Mouse (Mus musculus): Measurements from ENCODE around the gene Prpf6.

The Prpf6 gene

GRCm38 (mm10) chr2:181657441-181657840 is 65.8 kb downstream of the Prpf6 start:
- no peak for DNase-seq (ENCODE audit: low read depth, low spot score)

GRCm38 (mm10) chr2:181658528-181658927 is 66.9 kb downstream of the Prpf6 start:
- DNase-seq (ENCODE audit: low read depth, low spot score) = no peak

GRCm38 (mm10) chr2:181658930-181659555 is 67.4 kb downstream of the Prpf6 start:
- DNase-seq (ENCODE audit: low read depth, low spot score) = no peak

- no peak for DNase-seq (ENCODE audit: low read depth, low spot score)
These were observed 68.0 kb downstream of the Prpf6 start for GRCm38 (mm10) chr2:181659609-181660055.

DNA sequence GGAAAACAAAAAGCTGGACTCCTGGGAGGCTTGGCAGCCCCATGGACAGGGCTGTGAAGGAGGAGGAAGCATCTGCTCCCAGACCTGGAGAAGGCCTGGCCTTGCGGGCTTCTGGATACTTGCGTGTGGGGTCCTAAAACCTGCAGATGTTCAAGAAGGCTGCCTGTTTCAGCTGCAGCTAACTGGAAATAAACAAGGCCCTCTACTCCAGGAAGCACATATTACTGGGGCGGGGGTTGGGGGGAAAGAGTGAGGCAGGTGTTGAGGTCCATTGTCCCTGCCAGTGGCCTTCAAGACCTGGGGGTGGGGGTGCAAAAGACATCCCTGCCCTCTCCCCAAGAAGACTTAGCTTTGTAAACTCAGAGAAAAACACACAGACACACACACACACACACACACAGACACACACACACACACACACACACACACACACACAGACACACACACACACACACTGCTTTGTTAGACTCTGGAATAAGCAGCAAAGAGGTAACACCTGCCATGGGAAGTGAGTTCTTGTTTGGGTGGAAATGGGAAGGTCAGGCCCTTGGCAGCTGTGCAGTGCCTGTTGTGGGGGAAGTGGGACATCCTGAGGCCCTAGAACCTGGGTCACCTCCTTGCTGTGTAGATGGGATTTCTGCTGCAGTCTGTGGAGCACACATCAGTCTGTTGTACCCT is 71.1 kb downstream of the Prpf6 start:
- no peak for DNase-seq (ENCODE audit: low read depth, low spot score)

GRCm38 (mm10) chr2:181663298-181663630 is 71.6 kb downstream of the Prpf6 start:
- DNase-seq (ENCODE audit: low read depth, low spot score) = no peak

DNA sequence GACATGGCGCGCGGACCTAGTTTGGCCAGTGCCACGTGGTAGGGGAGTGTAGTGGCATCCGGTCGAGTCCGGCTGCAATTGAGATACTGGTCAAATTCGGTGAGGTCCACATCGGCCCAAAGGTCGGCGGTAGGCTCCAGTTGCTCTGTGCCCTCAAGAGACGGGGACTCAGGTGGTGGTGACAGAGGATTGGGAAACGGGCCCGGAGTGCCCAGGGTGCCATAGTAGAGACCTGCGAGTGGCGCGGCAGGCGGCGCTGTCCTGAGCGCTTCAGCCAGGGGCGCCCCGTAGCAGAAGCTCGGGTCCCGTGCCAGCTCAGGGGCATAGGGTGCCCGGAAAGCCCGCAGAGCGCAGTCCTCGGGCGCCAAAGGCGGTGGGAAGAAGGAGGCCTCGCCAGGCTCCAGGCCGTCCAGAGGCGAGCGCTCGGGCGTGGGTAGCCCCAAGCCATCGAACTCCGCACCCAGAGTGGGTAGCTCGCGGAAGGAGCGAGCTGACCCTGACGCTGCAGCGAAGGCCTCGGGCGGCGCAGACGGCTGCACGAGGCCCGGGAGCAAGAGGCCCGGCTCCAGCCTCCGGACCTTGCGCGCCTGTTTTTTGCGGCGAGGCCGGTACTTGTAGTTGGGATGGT is 78.7 kb downstream of the Prpf6 start:
- no peak for DNase-seq (ENCODE audit: low read depth, low spot score)

- no peak for DNase-seq (ENCODE audit: low read depth, low spot score)
These were observed 79.2 kb downstream of the Prpf6 start for GRCm38 (mm10) chr2:181670913-181671311.

DNA sequence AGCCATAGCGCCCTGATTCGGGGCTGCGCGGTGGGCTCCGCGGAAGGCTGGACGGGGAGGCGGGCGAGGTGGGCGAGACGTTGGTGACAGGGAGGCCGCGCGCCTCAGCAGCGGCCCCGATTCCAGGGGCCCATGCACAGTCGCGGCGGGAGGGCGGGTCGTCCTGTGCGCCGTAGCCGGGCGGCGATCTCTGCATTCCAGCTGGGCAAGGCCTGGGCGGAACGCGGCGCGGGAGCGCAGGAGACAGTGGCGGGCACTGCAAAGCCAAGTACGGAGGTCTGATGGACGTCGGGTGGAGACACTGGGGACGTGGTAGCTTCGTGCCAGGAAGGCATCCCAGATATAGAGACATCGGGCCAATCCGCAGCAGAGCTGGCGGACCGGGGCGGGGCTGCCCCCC is 79.7 kb downstream of the Prpf6 start, which contains the start of gene Sox18:
Gene Sox18 (minus strand): TSS at position 315 of the 400 bp plus-strand sequence.
- no peak for DNase-seq (ENCODE audit: low read depth, low spot score)

DNA sequence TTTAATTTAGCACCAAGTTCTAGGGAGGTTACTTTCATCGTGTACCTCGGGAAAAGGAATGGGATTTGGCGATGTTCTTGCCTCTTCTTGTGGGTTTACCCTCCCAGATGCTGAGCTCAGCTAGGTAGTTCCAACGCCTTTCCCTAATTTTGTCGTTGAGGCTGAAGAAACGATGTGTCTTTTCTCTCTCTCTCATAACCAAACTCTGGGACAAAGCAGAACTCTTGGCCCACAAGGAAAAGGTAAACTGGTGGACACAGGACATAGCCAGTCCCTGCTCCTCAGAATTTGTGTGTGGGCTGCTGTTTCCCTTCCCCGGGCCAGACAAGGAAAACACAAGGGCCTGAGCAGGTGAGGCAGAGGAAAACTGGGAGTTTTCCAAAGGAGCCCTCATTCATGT is 80.3 kb downstream of the Prpf6 start:
- DNase-seq (ENCODE audit: low read depth, low spot score) = no peak

DNA sequence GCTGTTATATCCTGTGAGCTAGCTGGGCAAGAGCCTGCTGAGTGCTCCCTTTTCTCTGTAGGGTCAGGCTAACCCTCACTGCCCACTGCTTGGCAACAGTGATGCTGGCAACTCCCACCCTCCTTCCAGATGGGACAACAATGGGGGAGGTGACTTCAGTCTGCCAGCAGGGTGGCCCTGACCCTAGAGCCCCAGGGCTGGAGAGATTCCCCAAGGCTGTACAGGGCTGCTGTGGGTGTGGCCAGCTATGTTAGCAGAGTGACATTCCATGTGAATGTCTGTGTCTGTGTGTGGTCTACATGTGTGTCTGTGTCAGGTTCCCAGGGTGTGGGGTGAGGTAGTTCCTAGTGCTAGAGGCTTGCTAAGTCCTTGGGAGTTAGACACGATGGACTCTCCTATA is 81.8 kb downstream of the Prpf6 start:
- DNase-seq (ENCODE audit: low read depth, low spot score) = no peak

DNA sequence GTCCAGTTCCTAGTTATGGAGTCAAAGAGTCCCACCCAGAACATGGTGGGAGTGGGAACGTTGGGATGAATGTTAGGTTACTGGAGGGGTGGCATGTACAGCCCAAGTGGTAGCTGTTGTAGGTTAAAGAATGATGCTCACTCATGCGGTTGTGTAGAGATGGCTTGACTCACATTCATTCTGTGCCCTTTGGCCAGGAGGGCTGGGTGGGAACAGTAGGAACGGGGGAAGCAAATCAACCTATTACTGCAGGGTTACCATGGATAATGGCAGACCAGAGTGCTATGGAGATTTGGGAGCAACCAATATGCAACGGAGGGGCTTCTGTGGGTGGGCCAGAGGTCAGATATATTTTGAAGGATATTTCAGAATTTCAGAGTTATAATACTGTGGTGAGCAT is 83.3 kb downstream of the Prpf6 start:
- DNase-seq (ENCODE audit: low read depth, low spot score) = no peak

- DNase-seq (ENCODE audit: low read depth, low spot score) = no peak
These were observed 83.8 kb downstream of the Prpf6 start for GRCm38 (mm10) chr2:181675454-181675853.

DNA sequence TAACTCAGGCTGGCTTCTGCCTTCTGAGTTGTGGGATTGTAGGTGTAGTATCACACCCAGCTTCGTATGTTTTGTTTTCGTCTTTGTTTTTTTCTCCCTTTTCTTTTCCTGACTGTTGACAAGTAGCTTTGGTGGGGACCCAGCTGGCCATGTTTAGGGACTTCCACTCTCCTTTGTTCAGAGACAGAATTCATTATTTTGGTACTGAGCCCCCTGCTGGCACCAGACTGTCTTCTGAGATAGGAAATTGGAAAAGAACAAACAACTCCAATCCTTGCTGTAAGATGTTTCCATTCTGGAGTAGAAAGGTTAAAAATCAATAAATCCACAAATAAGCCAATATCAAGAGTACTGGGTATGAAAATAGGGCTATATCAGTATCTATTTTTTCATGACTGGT is 84.8 kb downstream of the Prpf6 start:
- no peak for DNase-seq (ENCODE audit: low read depth, low spot score)

GRCm38 (mm10) chr2:181677096-181677754 is 85.6 kb downstream of the Prpf6 start:
- no peak for DNase-seq (ENCODE audit: low read depth, low spot score)

GRCm38 (mm10) chr2:181677755-181678098 is 86.1 kb downstream of the Prpf6 start:
- DNase-seq (ENCODE audit: low read depth, low spot score) = no peak

DNA sequence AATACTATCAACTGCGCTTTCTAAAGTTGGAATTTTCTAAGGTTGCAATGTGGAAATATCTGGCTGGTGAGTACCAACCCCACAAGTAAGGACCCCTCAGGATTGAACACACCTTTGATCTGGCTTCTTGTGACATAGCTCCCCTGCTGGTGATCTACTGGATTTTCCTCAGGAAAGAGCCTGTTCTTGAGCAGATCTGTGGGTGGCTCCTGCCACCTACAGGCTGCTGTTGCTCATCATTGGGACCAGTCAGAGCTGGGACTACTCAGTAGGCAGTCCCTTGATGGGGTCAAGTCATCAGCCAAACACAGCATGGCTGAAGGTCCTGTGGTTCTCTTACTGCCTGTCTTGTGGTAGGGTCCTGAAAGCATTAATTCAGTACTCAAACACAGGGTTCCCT is 87.1 kb downstream of the Prpf6 start:
- DNase-seq (ENCODE audit: low read depth, low spot score) = peak; percentile 50

GRCm38 (mm10) chr2:181679951-181680715 is 88.5 kb downstream of the Prpf6 start, which contains the start of gene Tcea2:
Gene Tcea2, plus strand, starts transcription at chr2:181680310.
- no peak for DNase-seq (ENCODE audit: low read depth, low spot score)

GRCm38 (mm10) chr2:181680716-181681117 is 89.0 kb downstream of the Prpf6 start:
- DNase-seq (ENCODE audit: low read depth, low spot score) = no peak

- DNase-seq (ENCODE audit: low read depth, low spot score) = no peak
These were observed 90.3 kb downstream of the Prpf6 start for GRCm38 (mm10) chr2:181681978-181682377.

GRCm38 (mm10) chr2:181683381-181683780 is 91.7 kb downstream of the Prpf6 start:
- no peak for DNase-seq (ENCODE audit: low read depth, low spot score)

DNA sequence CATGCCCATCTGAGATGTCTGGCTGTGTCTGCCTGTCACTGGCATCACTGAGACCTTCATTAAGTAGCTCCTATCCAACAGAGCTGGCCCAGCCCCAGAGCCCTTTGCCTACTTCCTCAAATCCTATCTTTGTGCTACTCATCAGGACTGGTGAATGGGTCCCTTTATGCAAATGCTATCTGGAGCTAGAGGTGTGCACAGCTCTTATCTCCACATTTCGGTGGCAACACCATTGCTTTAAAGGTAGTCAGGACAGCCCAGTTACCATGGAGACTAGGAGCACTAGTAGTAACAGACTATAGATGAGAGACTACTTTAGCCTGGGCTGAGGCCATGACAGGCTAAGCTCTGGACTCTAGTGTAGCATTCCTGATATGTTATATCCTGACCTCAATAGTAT is 93.0 kb downstream of the Prpf6 start:
- DNase-seq (ENCODE audit: low read depth, low spot score) = no peak
